Comparison of ENCODE assay signal across 13 mouse cellular contexts in genomic region chr1:132003817-132004216, GRCm38 (mm10). TPM values are rescaled to one million over a fixed set of nuclear protein-coding genes. Genes with fewer than 3 reads are reported as not detected.
DNase-seq lines count a peak whose midpoint lies in the region; ATAC-seq lines count a peak whose summit lies in the region.
"Had no signal": no experiment of that assay in that cellular context is flagged by ENCODE, and none has a peak within 500 bp of the region (broad histone marks: within the 10 kb centered on the region; RNA-seq: fewer than 3 reads in every experiment).

No protein-coding gene starts in this region.

- H3K27ac ChIP-seq in heart, embryonic 10.5 days = no peak overlapping the region
- peak overlapping the region; percentile 77 for H3K27ac ChIP-seq in brown adipose tissue, adult 24 weeks (replicated peaks; ENCODE audit: low read depth, low read length)
- H3K27ac ChIP-seq in neural tube, embryonic 15.5 days (replicated peaks) = no peak overlapping the region
- H3K27ac ChIP-seq: liver, embryonic 12.5 days had no signal

- WGBS in heart, embryonic 10.5 days = 55% methylated on average over 1 of the region's 1 CpGs
- WGBS in neural tube, embryonic 15.5 days = 58% methylated on average over 1 of the region's 1 CpGs

- peaks cover 11% of the 10 kb centered on the region; the same call in 1 of the 2 replicates for H3K4me1 ChIP-seq in heart, embryonic 10.5 days
- H3K4me1 ChIP-seq in brown adipose tissue, adult 24 weeks (ENCODE audit: control insufficient read depth, insufficient read depth, insufficient read length, low read length) = peaks cover 17% of the 10 kb centered on the region
- peaks cover 10% of the 10 kb centered on the region for H3K4me1 ChIP-seq in neural tube, embryonic 15.5 days

- H3K27me3 ChIP-seq in heart, embryonic 10.5 days (ENCODE audit: insufficient read depth, poor library complexity, severe bottlenecking) = no peaks in the 10 kb centered on the region
- no peaks in the 10 kb centered on the region for H3K27me3 ChIP-seq in neural tube, embryonic 15.5 days (replicated peaks)
- H3K27me3 ChIP-seq: liver, embryonic 12.5 days had no signal

- no peaks in the 10 kb centered on the region for H3K36me3 ChIP-seq in heart, embryonic 10.5 days
- H3K36me3 ChIP-seq in neural tube, embryonic 15.5 days = no peaks in the 10 kb centered on the region
- H3K36me3 ChIP-seq: liver, embryonic 12.5 days had no signal

- peak; percentile 68 for DNase-seq in heart, adult 8-10 months (ENCODE audit: low spot score)
- DNase-seq in heart, embryonic 10.5 days (ENCODE audit: low spot score) = no peak
- peak; percentile 87 for DNase-seq in 416B (ENCODE audit: low read depth)
- DNase-seq in heart, postnatal 4 days = peak; percentile 50
- DNase-seq in cerebellum, adult 8-10 months = no peak
- DNase-seq: embryo, embryonic 11 days; forebrain, postnatal 0 days; right cerebral cortex, adult 18-20 months had no signal

- no peak for ATAC-seq in neural tube, embryonic 15.5 days (ENCODE audit: low FRiP score)
- ATAC-seq: activated CD4-positive, CD25-positive, alpha-beta regulatory T cell, adult 4 months; forebrain, postnatal 0 days; hindbrain, embryonic 16.5 days; liver, embryonic 12.5 days had no signal

- H3K9me3 ChIP-seq in heart, embryonic 10.5 days = no peaks in the 10 kb centered on the region
- no peaks in the 10 kb centered on the region for H3K9me3 ChIP-seq in neural tube, embryonic 15.5 days (replicated peaks)
- H3K9me3 ChIP-seq: liver, embryonic 12.5 days had no signal

- no peak overlapping the region for H3K4me3 ChIP-seq in heart, embryonic 10.5 days
- H3K4me3 ChIP-seq in brown adipose tissue, adult 24 weeks (ENCODE audit: insufficient read depth, low read depth, low read length) = no peak overlapping the region
- H3K4me3 ChIP-seq in neural tube, embryonic 15.5 days (replicated peaks) = no peak overlapping the region
- H3K4me3 ChIP-seq: liver, embryonic 12.5 days had no signal

- no peak overlapping the region for H3K4me2 ChIP-seq in neural tube, embryonic 15.5 days
- H3K4me2 ChIP-seq: liver, embryonic 12.5 days had no signal

- H3K9ac ChIP-seq in neural tube, embryonic 15.5 days (replicated peaks) = no peak overlapping the region
- H3K9ac ChIP-seq: forebrain, postnatal 0 days; liver, embryonic 12.5 days had no signal

RNA-seq across cellular contexts. Expression of gene Elk4, which starts 3.6 kb away (rescaled TPM):
- 10 to 100 TPM; 62.5 to 79.4 (median 76.0) TPM for total RNA-seq in heart, adult 8-10 months (2022)
- 12.2 and 15.3 TPM in 2 replicates for polyA plus RNA-seq in heart, embryonic 10.5 days (2016; fragmentation: Nextera tagmentation; extraction: Ambion mirVana)
- polyA plus RNA-seq in brown adipose tissue, adult 24 weeks (2012; ENCODE audit: insufficient read depth, insufficient read length, missing spikeins) = 38.8 and 47.3 TPM in 2 replicates
- total RNA-seq in heart, postnatal 4 days (2021) = 100 to 1,000 TPM; 104 to 110 TPM
- 8.0 and 15.4 TPM in 2 replicates for polyA plus RNA-seq in neural tube, embryonic 15.5 days (2015; fragmentation: Nextera tagmentation; extraction: Ambion mirVana)

RNA-seq across cellular contexts. Expression of gene Slc45a3, which starts 41.0 kb away (rescaled TPM):
- 1 to 10 TPM; 2.4 to 4.7 (median 3.3) TPM for total RNA-seq in heart, adult 8-10 months (2022)
- polyA plus RNA-seq in heart, embryonic 10.5 days (2016; fragmentation: Nextera tagmentation; extraction: Ambion mirVana) = 1.1 and 1.9 TPM in 2 replicates
- 0.44 TPM in 1 of 2 replicates, not detected in the other for polyA plus RNA-seq in brown adipose tissue, adult 24 weeks (2012; ENCODE audit: insufficient read depth, insufficient read length, missing spikeins)
- total RNA-seq in heart, postnatal 4 days (2021) = 1 to 10 TPM; 2.1 to 2.3 TPM
- polyA plus RNA-seq in neural tube, embryonic 15.5 days (2015; fragmentation: Nextera tagmentation; extraction: Ambion mirVana) = 2.0 and 3.0 TPM in 2 replicates
- polyA plus RNA-seq: activated CD4-positive, CD25-positive, alpha-beta regulatory T cell, adult 4 months had no signal

Comparison
In these comparisons a context has a peak if more than half of its experiments do, and no peak if none do; other contexts are left out.
1. DNase-seq: peak in heart, adult 8-10 months (single experiment), 416B (single experiment) and heart, postnatal 4 days (single experiment); none in heart, embryonic 10.5 days (single experiment) and cerebellum, adult 8-10 months (single experiment).